Mouse (Mus musculus) urinary bladder, postnatal 4 days (tissue): ENCODE measurements around the gene Snrpe.

Source experiments
- DNase-seq, 2 experiments: peaks; one replicate each; pipeline ENCODE4 v3.0.0; 2021 to 2022; ENCODE audit warnings: low spot score in 2 of 2

Gene Snrpe

GRCm38 (mm10) chr1:133609771-133610502 lies at the start of gene Snrpe:
Gene Snrpe, minus strand, starts transcription at chr1:133610291.
- DNase-seq = peak; percentile 94 to 98

DNA sequence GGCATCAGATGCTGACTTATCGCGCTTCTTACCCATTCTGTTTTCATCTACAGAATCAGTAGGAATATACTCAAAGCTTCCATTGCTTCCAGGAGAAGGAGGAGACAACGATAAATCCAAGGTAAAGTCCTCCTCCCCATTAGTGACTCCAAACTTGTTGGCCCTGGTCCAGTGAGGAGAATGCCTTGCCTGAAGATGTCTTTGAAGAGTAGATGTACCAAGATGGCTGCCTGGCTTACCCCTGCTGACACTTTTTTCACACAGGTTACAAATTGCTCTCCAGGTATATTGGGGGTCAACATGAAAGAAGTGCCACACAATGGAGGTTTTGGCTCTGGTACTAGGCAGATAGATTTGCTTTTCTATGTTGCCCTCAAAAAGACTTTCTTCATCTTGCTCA lies 48.8 kb upstream of the Snrpe start:
- DNase-seq = no peak

DNA sequence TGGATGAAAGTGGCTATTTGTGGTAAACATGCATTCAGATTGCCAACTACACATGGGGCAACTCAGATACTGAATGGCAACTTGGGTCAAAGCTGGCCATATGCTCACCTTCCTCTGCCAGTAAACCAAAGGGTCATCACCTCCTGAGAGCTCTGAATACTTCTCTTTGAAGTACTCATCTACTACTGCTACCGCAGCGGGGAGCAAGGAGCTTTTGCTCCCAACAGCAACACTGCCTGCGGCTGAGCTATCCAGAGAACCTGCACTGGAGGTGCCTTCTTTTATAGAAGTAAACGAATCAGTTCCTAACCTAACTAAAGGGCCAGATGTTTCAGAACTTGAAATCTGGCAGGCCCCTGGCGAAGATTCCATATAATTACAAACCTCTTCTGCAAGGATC lies 46.7 kb upstream of the Snrpe start:
- no peak for DNase-seq

DNA sequence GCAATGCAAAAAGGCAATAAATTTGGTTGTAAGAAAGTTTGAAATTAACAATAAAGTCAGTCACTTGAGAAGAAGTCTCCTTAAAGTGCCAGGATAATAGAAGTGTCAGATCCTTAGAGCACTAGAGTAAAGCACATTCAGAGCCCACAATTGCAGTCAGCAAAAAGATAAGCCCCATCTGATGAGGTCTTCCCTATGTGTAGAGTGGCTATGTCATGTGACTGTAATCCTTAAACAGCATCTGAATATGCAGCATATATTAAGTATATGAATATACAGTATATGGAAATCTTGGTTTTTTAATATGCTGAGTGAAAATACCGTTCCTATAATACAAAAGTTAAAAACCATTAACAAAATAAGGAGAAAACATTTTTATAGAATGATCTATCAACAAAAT lies 42.9 kb upstream of the Snrpe start:
- no peak for DNase-seq

DNA sequence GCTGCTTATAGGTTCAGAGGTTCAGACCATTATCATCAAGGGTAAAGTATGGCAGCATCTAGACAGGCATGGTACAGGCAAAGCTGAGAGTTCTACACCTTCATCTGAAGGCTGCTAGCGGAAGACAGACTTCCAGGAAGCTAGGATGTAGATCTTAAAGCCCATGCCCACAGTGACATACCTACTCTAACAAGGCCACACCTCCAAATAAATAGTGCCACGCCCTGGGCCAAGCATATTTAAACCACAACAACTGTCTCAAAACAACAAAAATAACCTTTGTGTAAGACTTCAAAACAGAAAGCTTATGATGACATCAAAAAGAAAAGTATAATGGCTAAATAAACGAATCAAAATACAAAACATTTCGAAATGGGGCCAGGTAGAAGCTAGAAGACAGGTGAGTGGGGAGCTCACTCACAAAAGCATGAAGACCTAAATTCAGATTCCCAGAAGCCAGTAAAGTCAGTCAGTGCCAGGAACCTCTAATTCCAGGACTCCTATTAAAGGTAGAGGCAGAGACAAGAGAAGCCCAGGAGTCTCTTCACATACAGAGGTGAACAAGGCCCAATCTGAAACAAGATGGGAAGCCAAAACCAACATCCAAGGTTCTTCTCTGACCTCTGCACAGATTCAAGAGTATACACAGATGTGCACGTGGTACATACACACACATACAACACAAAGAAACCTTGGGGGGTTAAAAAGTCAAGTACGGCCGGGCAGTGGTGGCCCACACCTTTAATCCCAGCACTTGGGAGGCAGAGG lies 40.4 kb upstream of the Snrpe start:
- DNase-seq = no peak

GRCm38 (mm10) chr1:133645652-133646051 lies 35.6 kb upstream of the Snrpe start:
- DNase-seq = no peak

GRCm38 (mm10) chr1:133641163-133641562 lies 31.1 kb upstream of the Snrpe start:
- no peak for DNase-seq

GRCm38 (mm10) chr1:133638517-133638916 lies 28.4 kb upstream of the Snrpe start:
- DNase-seq = no peak

DNA sequence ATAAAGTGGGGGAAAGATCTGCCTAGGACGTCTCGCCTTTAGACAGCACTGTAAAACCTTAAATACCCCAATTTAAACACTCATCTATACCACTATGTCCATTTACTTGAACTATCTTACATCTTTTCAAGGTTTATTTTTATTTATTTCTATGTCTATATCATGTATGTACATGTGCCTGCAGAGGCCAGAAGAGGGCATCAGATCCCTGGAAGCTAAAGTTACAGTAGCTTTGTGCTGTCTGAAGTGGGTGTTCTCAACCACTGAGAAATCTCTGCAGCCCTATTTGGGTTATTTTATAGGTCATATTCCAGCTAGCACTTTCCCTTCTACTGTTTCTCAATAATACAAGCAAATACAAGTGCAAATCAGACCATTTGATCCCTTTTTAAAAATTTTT lies 22.1 kb upstream of the Snrpe start:
- no peak for DNase-seq

- DNase-seq = no peak
These were observed 15.0 kb upstream of the Snrpe start for GRCm38 (mm10) chr1:133625052-133625451.

GRCm38 (mm10) chr1:133618311-133618710 lies 8.2 kb upstream of the Snrpe start:
- no peak for DNase-seq

DNA sequence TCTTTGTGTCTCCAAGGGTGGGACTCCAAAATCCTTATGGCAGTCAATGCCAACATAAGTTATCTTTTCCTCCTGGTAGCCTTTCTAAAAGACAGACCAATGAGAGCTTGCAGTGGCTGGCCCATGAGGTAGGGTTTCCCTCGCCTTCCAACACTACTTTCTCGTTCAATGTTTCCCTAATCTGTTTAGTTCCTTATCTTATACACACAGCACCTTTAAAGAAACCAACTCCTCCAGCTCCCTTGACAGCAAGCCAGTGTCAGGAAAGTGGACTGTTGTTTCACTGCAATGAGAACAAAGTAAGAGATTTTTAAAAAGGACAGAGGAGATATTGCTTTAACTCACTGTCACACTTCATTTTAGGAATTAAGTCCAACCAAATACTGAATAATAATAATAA lies 7.8 kb upstream of the Snrpe start:
- DNase-seq = no peak

GRCm38 (mm10) chr1:133613817-133614216 lies 3.7 kb upstream of the Snrpe start:
- DNase-seq = no peak

GRCm38 (mm10) chr1:133611436-133611835 lies 1.3 kb upstream of the Snrpe start:
- no peak for DNase-seq

- no peak for DNase-seq
These were observed 510 bp upstream of the Snrpe start for GRCm38 (mm10) chr1:133610601-133611000.

DNA sequence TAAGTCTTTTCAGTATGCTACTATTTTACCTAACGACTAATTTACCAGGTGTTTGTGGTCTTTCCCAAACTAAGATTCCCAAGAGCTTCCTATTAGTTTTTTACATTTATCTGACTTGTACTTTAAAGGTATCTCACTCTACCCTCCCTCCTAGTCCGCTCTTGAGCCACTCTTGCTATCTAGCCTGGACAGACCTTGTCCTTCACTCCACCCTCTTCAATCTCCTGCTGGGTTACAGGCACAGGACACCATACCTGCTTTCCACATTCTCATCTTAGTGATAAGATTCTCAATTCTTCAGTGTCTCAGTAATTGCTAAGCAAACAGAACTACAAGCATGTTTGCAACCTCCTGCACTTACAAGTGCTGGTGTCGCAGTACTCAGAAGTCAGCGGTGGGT lies 6.9 kb downstream of the Snrpe start:
- DNase-seq = no peak

- DNase-seq = no peak
These were observed 13.6 kb downstream of the Snrpe start for GRCm38 (mm10) chr1:133596298-133597007.

- DNase-seq = no peak
These were observed 24.0 kb downstream of the Snrpe start for GRCm38 (mm10) chr1:133585995-133586537.

DNA sequence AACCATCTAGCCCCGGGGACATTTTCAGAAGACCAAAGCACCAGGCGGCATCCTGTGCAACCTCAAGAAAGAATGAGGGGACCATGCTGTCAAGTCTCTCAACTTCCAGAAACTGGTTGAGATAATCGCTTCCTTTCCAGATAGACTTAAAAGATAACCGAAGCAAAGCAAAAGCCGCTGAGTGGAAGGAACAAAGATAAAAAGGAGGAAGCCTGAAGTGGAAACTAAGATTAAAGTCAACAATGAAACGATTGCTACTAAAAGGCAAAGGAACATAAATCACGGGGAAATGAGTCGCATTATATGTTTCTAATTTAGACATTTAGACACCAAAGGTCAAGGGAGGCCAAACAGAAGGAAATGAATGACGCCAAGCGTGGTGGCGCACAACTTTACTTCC lies 38.8 kb downstream of the Snrpe start:
- no peak for DNase-seq
